Mouse (Mus musculus): ENCODE data around the gene Slitrk2.

Slitrk2 gene

DNA sequence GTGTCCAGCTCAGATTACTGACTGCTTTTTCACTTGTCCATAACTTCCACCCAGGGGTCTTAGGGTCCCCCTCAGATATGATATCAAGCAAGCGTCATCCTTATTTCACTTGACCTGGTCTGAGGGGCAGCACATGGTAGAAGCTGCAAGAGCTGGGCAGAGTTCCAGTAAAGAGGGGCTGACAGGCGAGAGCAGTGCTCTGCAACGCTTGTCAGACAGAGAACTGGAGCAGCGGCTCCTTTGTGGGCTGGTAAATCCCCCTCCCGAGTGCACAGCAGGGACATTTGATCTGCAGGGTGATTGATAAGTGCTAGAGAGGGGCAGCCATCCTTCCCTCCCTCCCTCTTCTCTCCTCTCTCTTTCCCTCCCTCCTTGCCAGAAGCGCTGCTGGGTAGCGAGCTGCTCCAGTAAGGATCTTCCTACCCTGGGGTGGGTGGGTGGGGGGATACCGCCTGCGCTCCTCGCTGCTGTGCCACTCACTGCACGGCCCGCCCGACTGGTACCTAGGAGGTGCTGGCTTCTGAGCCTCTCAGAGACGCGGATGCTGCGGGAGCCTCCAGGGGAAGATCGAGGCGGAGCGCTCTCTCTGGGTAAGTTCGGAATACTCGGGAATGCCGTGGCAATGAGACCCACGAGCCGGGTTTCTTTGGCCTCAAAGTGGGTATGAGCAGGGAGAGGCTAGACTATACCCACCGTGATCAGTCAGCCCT lies at the start of gene Slitrk2:
TSS of gene Slitrk2 (plus strand) at position 408 of the 710 bp plus-strand sequence.
- Histone ChIP-seq H3K36me3 (ENCODE audit: control insufficient read depth, insufficient read depth, low read length, poor library complexity, severe bottlenecking) (no peaks in the 10 kb centered on the region), H3K27me3 (ENCODE audit: control insufficient read depth, insufficient read depth, low read length, poor library complexity, severe bottlenecking) (no peaks in the 10 kb centered on the region)
- DNase-seq (ENCODE audit: low read depth, low spot score): no peak

DNA sequence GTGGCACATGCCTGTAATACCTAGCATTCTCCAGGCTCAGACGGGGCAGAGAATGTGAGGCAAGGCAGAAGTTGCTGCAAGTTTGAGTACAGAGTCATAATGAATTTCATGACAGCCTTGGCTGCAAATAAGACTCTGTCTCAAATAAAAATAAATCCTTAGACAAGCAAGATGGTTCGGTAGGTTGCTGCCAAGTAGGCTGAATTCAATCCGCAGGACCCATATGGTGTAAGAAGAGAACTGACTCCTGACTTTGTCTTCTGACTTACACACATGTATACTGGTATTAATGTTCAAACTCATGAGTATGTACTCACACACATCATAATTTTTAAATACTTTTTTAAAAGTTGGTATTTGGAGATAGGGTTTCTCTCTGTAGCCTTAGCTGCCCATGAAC lies 43.6 kb upstream of the Slitrk2 start:
- Histone ChIP-seq H3K27me3 (ENCODE audit: control insufficient read depth, insufficient read depth, low read length, poor library complexity, severe bottlenecking) (no peaks in the 10 kb centered on the region), H3K36me3 (ENCODE audit: control insufficient read depth, insufficient read depth, low read length, poor library complexity, severe bottlenecking) (no peaks in the 10 kb centered on the region)
- DNase-seq (ENCODE audit: low read depth, low spot score): no peak

DNA sequence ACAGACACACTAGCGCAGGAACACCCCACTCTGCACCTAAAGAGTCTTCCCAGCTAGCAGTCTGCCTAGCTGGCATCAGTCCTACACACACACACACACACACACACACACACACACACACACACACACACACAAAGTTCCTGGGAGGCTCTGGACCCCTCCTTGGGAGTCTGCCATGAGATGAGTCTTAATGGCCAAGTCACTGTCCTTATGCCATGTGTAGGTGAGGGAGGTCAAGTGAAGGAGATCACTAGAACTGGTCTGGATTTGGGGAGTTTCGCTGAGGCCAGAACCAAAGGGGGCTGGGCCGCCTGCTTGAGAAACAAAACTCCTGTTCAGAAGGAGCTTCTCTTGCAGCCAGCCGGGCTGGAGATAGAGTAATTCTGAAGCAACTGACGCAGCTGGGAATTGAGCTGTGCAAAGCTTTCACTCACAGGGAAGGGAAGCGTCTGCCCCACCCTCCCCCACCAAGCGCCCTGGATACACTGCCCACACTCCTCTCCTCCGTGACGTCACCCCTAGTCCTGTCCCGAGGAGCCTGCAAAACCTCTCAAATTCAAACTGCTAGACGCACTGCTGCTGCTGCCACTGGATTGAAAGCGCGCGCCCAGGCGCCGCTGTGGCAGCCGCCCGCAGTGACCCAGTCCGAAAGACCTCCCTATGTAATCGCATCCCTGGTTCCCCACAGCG lies 3.5 kb downstream of the Slitrk2 start:
- Histone ChIP-seq H3K36me3 (ENCODE audit: control insufficient read depth, insufficient read depth, low read length, poor library complexity, severe bottlenecking) (no peaks in the 10 kb centered on the region), H3K27me3 (ENCODE audit: control insufficient read depth, insufficient read depth, low read length, poor library complexity, severe bottlenecking) (no peaks in the 10 kb centered on the region)
- DNase-seq (ENCODE audit: low read depth, low spot score): no peak

DNA sequence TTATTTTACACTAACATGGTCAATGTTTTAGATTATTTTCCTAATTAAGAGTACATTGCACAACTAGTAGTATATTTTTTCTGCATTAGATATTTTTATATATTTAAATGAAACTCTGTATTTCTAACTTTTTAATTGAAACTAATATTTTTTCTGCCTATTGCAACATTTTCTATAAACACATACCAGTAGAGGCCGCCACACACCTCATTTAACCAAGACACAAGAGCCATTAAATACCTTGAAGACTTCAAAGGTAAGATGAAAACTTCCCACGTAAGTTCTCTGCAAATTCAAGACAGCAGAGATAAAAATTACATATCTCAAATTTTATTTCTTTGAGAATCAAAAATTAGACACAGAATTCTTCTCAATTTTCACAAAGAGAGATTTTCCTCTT lies 8.2 kb downstream of the Slitrk2 start:
- Histone ChIP-seq H3K36me3 (ENCODE audit: control insufficient read depth, insufficient read depth, low read length, poor library complexity, severe bottlenecking) (no peaks in the 10 kb centered on the region), H3K27me3 (ENCODE audit: control insufficient read depth, insufficient read depth, low read length, poor library complexity, severe bottlenecking) (no peaks in the 10 kb centered on the region)
- no peak for DNase-seq (ENCODE audit: low read depth, low spot score)

DNA sequence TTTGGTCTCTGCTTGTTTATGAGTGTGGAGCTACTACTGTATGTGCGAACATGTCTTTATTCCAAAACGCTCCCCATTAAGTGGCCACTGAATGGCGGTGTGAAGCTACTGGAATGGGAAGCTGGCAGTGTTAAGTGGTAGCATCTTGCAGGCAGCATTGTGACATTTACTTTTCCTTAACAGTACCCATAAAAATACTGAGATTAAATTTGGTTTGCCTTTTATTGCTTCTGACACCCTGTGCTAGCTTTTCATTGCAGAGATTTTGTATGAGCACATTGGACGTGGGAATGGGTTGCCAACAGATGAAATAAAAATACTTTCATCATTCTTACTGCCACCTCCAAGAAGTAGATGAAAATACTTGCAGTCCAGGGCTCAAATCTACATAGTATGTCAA lies 27.8 kb downstream of the Slitrk2 start:
- no peak for DNase-seq (ENCODE audit: low read depth, low spot score)
- Histone ChIP-seq H3K36me3 (ENCODE audit: control insufficient read depth, insufficient read depth, low read length, poor library complexity, severe bottlenecking) (no peaks in the 10 kb centered on the region), H3K27me3 (ENCODE audit: control insufficient read depth, insufficient read depth, low read length, poor library complexity, severe bottlenecking) (no peaks in the 10 kb centered on the region)

DNA sequence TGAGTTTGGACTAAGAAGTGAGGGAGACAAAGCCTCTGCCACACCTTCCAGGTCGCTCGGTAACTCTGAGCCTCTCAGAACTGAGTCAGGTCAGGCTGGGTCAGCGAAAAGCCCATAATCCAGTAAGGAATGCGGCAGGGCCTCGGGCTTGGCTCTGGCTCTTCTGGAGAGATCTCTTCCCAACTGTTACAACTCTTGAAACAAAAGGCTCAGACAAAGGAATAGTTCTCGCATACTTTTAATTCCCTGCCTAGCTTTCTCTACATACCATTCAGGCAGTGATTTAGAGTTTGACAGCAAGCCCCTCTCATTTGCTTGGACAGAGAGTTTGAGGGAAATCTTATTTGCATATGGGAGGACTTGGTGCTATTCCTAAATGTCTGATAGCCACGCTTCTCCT lies 29.5 kb downstream of the Slitrk2 start:
- no peak for DNase-seq (ENCODE audit: low read depth, low spot score)
- no peaks in the 10 kb centered on the region for H3K27me3 ChIP-seq (ENCODE audit: control insufficient read depth, insufficient read depth, low read length, poor library complexity, severe bottlenecking)
- H3K36me3 ChIP-seq (ENCODE audit: control insufficient read depth, insufficient read depth, low read length, poor library complexity, severe bottlenecking): no peaks in the 10 kb centered on the region
